ENCODE assay signal across 15 mouse cellular contexts in the genomic region with DNA sequence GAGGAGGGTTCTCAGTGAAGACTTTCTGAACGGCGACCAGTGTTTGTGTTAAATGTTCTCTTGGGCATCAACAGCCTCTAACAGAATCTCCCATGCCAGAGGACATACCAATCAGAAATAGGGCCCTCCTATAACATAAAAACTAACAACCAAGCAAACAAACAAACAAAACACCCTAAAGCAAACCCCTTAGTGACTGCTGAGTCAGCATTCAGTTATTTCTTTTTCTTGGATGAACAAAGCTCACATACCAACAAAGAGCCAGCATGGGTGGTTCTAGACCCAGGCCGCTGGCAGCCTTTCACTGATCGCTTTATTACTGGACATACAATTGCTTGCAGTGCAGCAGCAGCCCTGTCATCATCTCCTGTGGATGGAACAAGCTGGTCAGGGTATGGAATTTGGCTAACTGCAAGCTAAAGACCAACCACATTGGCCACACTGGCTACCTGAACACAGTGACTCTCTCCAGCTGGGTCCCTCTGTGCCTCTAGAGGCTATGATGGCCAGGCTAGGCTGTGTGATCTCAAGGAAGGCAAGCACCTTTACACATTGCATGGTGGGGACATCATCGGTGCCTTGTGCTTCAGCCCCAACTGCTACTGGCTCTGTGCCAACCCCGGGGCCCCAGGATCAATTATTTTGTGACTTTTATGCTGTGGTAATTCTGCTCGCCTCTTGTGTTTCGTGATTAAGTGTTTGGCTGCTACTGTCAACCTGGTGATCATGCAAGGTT. TPM values are rescaled to one million over a fixed set of nuclear protein-coding genes. Genes with fewer than 3 reads are reported as not detected.
A peak's percentile ranks its signal among the peaks of the same experiment; 100 is the strongest.
DNase-seq lines count a peak whose midpoint lies in the region; ATAC-seq and TF ChIP-seq lines count a peak whose summit lies in the region.
"Had no signal": no experiment of that assay in that cellular context is flagged by ENCODE, and none has a peak within 500 bp of the region (broad histone marks: within the 10 kb centered on the region; RNA-seq: fewer than 3 reads in every experiment).

No protein-coding gene starts in this region.

- H3K27me3 ChIP-seq in midbrain, embryonic 10.5 days (ENCODE audit: low read depth, poor library complexity, severe bottlenecking) = no peaks in the 10 kb centered on the region
- H3K27me3 ChIP-seq in midbrain, postnatal 0 days (ENCODE audit: insufficient read depth, low read length) = no peaks in the 10 kb centered on the region
- H3K27me3 ChIP-seq in MEL (ENCODE audit: control insufficient read depth in 1 of 2, insufficient read depth in 2 of 2, low read length in 2 of 2) = no peaks in the 10 kb centered on the region
- H3K27me3 ChIP-seq in forebrain, embryonic 15.5 days = no peaks in the 10 kb centered on the region
- H3K27me3 ChIP-seq in midbrain, embryonic 15.5 days (replicated peaks) = no peaks in the 10 kb centered on the region
- H3K27me3 ChIP-seq: intestine, embryonic 15.5 days; Patski had no signal

- H3K27ac ChIP-seq in midbrain, embryonic 10.5 days (replicated peaks) = peak overlapping the region; percentile 78
- no peak overlapping the region for H3K27ac ChIP-seq in midbrain, postnatal 0 days (ENCODE audit: low read depth, low read length)
- no peak overlapping the region for H3K27ac ChIP-seq in MEL (ENCODE audit: control insufficient read depth, low read depth, low read length)
- 0 out of 2 replicates have a peak overlapping the region, but pooled peaks have one; percentile 7 for H3K27ac ChIP-seq in forebrain, embryonic 15.5 days (replicated peaks)
- H3K27ac ChIP-seq in midbrain, embryonic 15.5 days = peak overlapping the region; percentile 31; the same call in 1 of the 2 replicates
- H3K27ac ChIP-seq: intestine, embryonic 15.5 days; kidney, postnatal 0 days; liver, embryonic 14.5 days had no signal

- no peaks in the 10 kb centered on the region for H3K36me3 ChIP-seq in midbrain, embryonic 10.5 days
- no peaks in the 10 kb centered on the region for H3K36me3 ChIP-seq in midbrain, postnatal 0 days (ENCODE audit: insufficient read depth, low read length)
- no peaks in the 10 kb centered on the region for H3K36me3 ChIP-seq in MEL (ENCODE audit: control insufficient read depth in 1 of 2, insufficient read depth in 2 of 2, low read length in 2 of 2)
- no peaks in the 10 kb centered on the region for H3K36me3 ChIP-seq in forebrain, embryonic 15.5 days
- H3K36me3 ChIP-seq in midbrain, embryonic 15.5 days (replicated peaks) = no peaks in the 10 kb centered on the region
- H3K36me3 ChIP-seq: intestine, embryonic 15.5 days had no signal

- TF ChIP-seq CTCF in midbrain, postnatal 0 days (IDR thresholded peaks at IDR 0.05) = no peak
- TF ChIP-seq CTCF in MEL (IDR thresholded peaks at IDR 0.05 in 2 of 3, conservative IDR thresholded peaks at IDR 0.05 in 1 of 3; ENCODE audit: control insufficient read depth in 1 of 3, insufficient read depth in 1 of 3, low read depth in 2 of 3, low read length in 3 of 3, poor library complexity in 1 of 3, severe bottlenecking in 1 of 3) = no peak

- 89% methylated on average over 8 of the region's 8 CpGs for WGBS in midbrain, embryonic 10.5 days
- 53% methylated on average over 8 of the region's 8 CpGs for WGBS in midbrain, postnatal 0 days
- 28% methylated on average over 8 of the region's 8 CpGs for WGBS in forebrain, embryonic 15.5 days
- 58% methylated on average over 8 of the region's 8 CpGs for WGBS in midbrain, embryonic 15.5 days

- no peak for ATAC-seq in midbrain, postnatal 0 days (ENCODE audit: low FRiP score)
- 0 out of 2 replicates have a peak, but pooled peaks have one; percentile 57 for ATAC-seq in forebrain, embryonic 15.5 days (replicated peaks)
- ATAC-seq in midbrain, embryonic 15.5 days (replicated peaks) = peak; percentile 31; the same call in 1 of the 2 replicates
- ATAC-seq: intestine, embryonic 15.5 days; lung, postnatal 0 days; Patski had no signal

- DNase-seq in midbrain, embryonic 10.5 days (ENCODE audit: low spot score) = no peak
- DNase-seq in midbrain, postnatal 0 days (ENCODE audit: low spot score) = no peak
- DNase-seq in MEL (ENCODE audit: low read depth, low spot score) = no peak
- DNase-seq in right cerebral cortex, postnatal 4 days = no peak
- no peak for DNase-seq in heart, postnatal 10 days
- DNase-seq: heart, postnatal 14 days; thymus, postnatal 25 days had no signal

- no peak for TF ChIP-seq RAD21 in MEL (IDR thresholded peaks at IDR 0.05; ENCODE audit: low read depth, low read length)

- H3K9me3 ChIP-seq in midbrain, embryonic 10.5 days (replicated peaks) = no peaks in the 10 kb centered on the region
- H3K9me3 ChIP-seq in midbrain, postnatal 0 days (ENCODE audit: low read length) = no peaks in the 10 kb centered on the region
- no peaks in the 10 kb centered on the region for H3K9me3 ChIP-seq in MEL (replicated peaks; ENCODE audit: insufficient read depth, low read length)
- no peaks in the 10 kb centered on the region for H3K9me3 ChIP-seq in forebrain, embryonic 15.5 days
- H3K9me3 ChIP-seq in midbrain, embryonic 15.5 days = no peaks in the 10 kb centered on the region
- H3K9me3 ChIP-seq: intestine, embryonic 15.5 days; megakaryocyte, embryonic 14.5 days had no signal

- no peak for TF ChIP-seq EP300 in MEL (IDR thresholded peaks at IDR 0.05; ENCODE audit: low read depth in 1 of 2, low read length in 2 of 2)

- H3K9ac ChIP-seq in midbrain, postnatal 0 days (replicated peaks; ENCODE audit: low read length, poor library complexity, severe bottlenecking) = no peak overlapping the region
- H3K9ac ChIP-seq in MEL (ENCODE audit: control insufficient read depth, low read depth, low read length, poor library complexity, severe bottlenecking) = no peak overlapping the region
- H3K9ac ChIP-seq in forebrain, embryonic 15.5 days (replicated peaks) = no peak overlapping the region
- no peak overlapping the region; the same call in 1 of the 2 replicates for H3K9ac ChIP-seq in midbrain, embryonic 15.5 days
- H3K9ac ChIP-seq: intestine, embryonic 15.5 days; liver, embryonic 14.5 days had no signal

- H3K4me3 ChIP-seq in midbrain, embryonic 10.5 days = no peak overlapping the region
- no peak overlapping the region for H3K4me3 ChIP-seq in midbrain, postnatal 0 days (ENCODE audit: low read depth, low read length)
- H3K4me3 ChIP-seq in MEL (ENCODE audit: control insufficient read depth in 1 of 2, insufficient read depth in 1 of 2, low read depth in 2 of 2, low read length in 2 of 2) = no peak overlapping the region
- no peak overlapping the region for H3K4me3 ChIP-seq in forebrain, embryonic 15.5 days
- H3K4me3 ChIP-seq in midbrain, embryonic 15.5 days = no peak overlapping the region
- H3K4me3 ChIP-seq: intestine, embryonic 15.5 days; megakaryocyte, embryonic 14.5 days had no signal

- H3K4me1 ChIP-seq in midbrain, embryonic 10.5 days = peaks cover 30% of the 10 kb centered on the region
- no peaks in the 10 kb centered on the region for H3K4me1 ChIP-seq in midbrain, postnatal 0 days (ENCODE audit: insufficient read depth, low read length)
- H3K4me1 ChIP-seq in MEL (ENCODE audit: control insufficient read depth in 1 of 2, insufficient read depth in 2 of 2, low read length in 2 of 2) = no peaks in the 10 kb centered on the region
- H3K4me1 ChIP-seq in forebrain, embryonic 15.5 days = peaks cover 19% of the 10 kb centered on the region
- H3K4me1 ChIP-seq in midbrain, embryonic 15.5 days = peaks cover 22% of the 10 kb centered on the region
- H3K4me1 ChIP-seq: intestine, embryonic 15.5 days; megakaryocyte, embryonic 14.5 days had no signal

- TF ChIP-seq POLR2A in MEL (IDR thresholded peaks at IDR 0.05; ENCODE audit: control insufficient read depth in 1 of 2, insufficient read depth in 1 of 2, low read depth in 1 of 2, low read length in 2 of 2, poor library complexity in 1 of 2) = no peak

- H3K79me2 ChIP-seq in MEL (ENCODE audit: control insufficient read depth, insufficient read depth, low read length, poor library complexity) = no peaks in the 10 kb centered on the region

- no peak overlapping the region for H3K4me2 ChIP-seq in midbrain, postnatal 0 days (ENCODE audit: low read depth, low read length, poor library complexity, severe bottlenecking)
- H3K4me2 ChIP-seq in forebrain, embryonic 15.5 days (replicated peaks) = peak overlapping the region; percentile 25; the same call in 1 of the 2 replicates
- H3K4me2 ChIP-seq in midbrain, embryonic 15.5 days = no peak overlapping the region
- H3K4me2 ChIP-seq: intestine, embryonic 15.5 days had no signal

- intact Hi-C loops in heart, postnatal 10 days (cut with DNase I) = no loop called here

TF ChIP-seq in MEL, 35 proteins besides CTCF, POLR2A, EP300 and RAD21:
- TF ChIP-seq E2F4 (IDR thresholded peaks at IDR 0.05; ENCODE audit: borderline replicate concordance, low read depth, low read length) (no peak), MAFK (IDR thresholded peaks at IDR 0.05; ENCODE audit: borderline replicate concordance, low read depth, low read length) (0 out of 2 replicates have a peak, but pooled peaks have one; percentile 36)

RNA-seq across cellular contexts. Expression of a gene that starts 27.1 kb away (rescaled TPM):
- 751 and 868 TPM in 2 replicates for polyA plus RNA-seq in midbrain, embryonic 10.5 days (2016; fragmentation: Nextera tagmentation; extraction: Ambion mirVana)
- total RNA-seq in midbrain, postnatal 0 days (2014; rRNA removed) = 352 and 411 TPM in 2 replicates
- 496 and 514 TPM in 2 replicates for polyA plus RNA-seq in midbrain, postnatal 0 days (2015; fragmentation: Nextera tagmentation; extraction: Ambion mirVana)
- total RNA-seq in MEL (2012; rRNA removed) = 1,619 and 1,639 TPM in 2 replicates
- 100 to 1,000 TPM; 451 to 895 TPM for polyA plus RNA-seq in MEL (2012; ENCODE audit: insufficient read depth in 1 of 2, insufficient read length in 2 of 2, low read depth in 1 of 2, low replicate concordance in 2 of 2, missing spikeins in 1 of 2)
- polyA plus RNA-seq in forebrain, embryonic 15.5 days (2015; fragmentation: Nextera tagmentation; extraction: Ambion mirVana) = 594 and 667 TPM in 2 replicates
- 524 and 551 TPM in 2 replicates for polyA plus RNA-seq in midbrain, embryonic 15.5 days (2015; fragmentation: Nextera tagmentation; extraction: Ambion mirVana)
- total RNA-seq in heart, postnatal 10 days (2021) = 100 to 1,000 TPM; 513 to 544 TPM

RNA-seq across cellular contexts. Expression of a gene that starts 48.0 kb away (rescaled TPM):
- polyA plus RNA-seq in midbrain, embryonic 10.5 days (2016; fragmentation: Nextera tagmentation; extraction: Ambion mirVana) = 327 and 345 TPM in 2 replicates
- total RNA-seq in midbrain, postnatal 0 days (2014; rRNA removed) = 99.9 and 111 TPM in 2 replicates
- polyA plus RNA-seq in midbrain, postnatal 0 days (2015; fragmentation: Nextera tagmentation; extraction: Ambion mirVana) = 160 and 170 TPM in 2 replicates
- total RNA-seq in MEL (2012; rRNA removed) = 185 and 196 TPM in 2 replicates
- 100 to 1,000 TPM in 1 of 2 experiments, not detected in 1; 199 TPM for polyA plus RNA-seq in MEL (2012; ENCODE audit: insufficient read depth in 1 of 2, insufficient read length in 2 of 2, low read depth in 1 of 2, low replicate concordance in 2 of 2, missing spikeins in 1 of 2)
- polyA plus RNA-seq in forebrain, embryonic 15.5 days (2015; fragmentation: Nextera tagmentation; extraction: Ambion mirVana) = 237 and 246 TPM in 2 replicates
- polyA plus RNA-seq in midbrain, embryonic 15.5 days (2015; fragmentation: Nextera tagmentation; extraction: Ambion mirVana) = 198 and 209 TPM in 2 replicates
- 10 to 100 TPM; 66.7 to 70.3 TPM for total RNA-seq in heart, postnatal 10 days (2021)

Comparison
In these comparisons a context has a peak if more than half of its experiments do, and no peak if none do; other contexts are left out.
1. H3K27ac ChIP-seq: peak in midbrain, embryonic 10.5 days (single experiment), forebrain, embryonic 15.5 days (single experiment) and midbrain, embryonic 15.5 days (single experiment); none in midbrain, postnatal 0 days (single experiment) and MEL (single experiment).